Mouse (Mus musculus) right cerebral cortex, adult 18-20 months (tissue): Measurements from ENCODE around the gene Wdfy3.

Experiments
- DNase-seq: peaks from one replicate; pipeline ENCODE4 v3.0.0; 2022; ENCODE audit warnings: mixed read lengths

The Wdfy3 gene

GRCm38 (mm10) chr5:102054511-102055093 lies 15.1 kb downstream of the Wdfy3 start:
- no peak for DNase-seq

DNA sequence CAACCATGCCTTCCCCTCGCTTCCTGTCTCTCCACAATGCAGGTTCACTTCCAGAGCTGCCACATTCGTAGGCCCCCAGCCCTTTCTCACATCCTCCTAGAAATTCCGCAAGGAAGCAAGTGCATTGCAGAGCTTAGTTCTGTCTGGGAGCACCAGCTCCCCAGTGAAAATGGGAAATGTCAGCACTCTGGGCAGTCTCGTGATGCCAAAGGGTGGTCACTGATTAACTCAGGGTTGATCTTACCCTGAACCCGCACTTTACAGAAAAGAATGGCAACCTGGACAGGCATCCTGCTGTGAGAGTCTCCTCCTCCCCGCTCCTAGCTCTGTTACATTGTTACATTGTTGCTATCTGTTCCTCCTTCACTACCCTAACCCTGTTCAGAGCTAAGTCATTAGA lies 16.8 kb downstream of the Wdfy3 start:
- DNase-seq, result no peak

DNA sequence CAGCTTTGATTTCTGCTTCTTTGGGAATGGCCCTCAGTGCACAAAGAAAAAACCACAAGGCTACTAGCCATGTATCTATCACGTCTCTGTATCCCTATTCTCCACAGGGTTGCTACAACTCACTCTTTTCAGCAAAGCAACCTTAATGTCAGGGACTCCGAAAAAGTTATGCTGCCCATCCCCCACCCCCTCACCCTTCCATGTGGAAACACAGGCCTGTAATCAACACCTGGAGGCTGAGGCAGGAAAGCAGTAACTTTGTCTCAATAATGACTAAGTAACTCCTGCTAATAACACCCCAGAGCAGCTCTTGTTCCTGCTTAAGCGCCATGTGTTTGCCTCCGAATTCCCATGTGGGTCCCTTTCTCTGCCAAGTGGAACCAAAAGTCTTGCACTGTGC lies 17.3 kb downstream of the Wdfy3 start:
- DNase-seq, result no peak

DNA sequence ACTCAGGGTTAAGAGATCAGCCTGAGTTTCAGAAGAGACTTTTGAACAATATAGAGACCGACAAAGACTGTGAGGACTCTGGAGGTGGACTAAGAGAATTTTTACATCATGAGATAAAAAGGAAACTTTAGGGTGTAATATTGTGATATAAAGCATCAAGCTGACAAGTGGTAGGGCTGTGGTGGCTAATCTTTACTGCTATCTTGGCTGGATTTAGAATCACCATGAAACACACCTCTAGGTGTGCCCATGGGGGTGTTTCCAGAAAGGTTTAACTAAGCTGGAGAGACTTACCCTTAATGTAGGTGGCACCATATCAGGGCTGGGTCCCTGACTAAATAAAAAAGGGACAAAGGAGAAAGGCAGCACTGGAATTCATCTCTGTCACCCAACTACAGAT lies 19.0 kb downstream of the Wdfy3 start:
- no peak for DNase-seq

DNA sequence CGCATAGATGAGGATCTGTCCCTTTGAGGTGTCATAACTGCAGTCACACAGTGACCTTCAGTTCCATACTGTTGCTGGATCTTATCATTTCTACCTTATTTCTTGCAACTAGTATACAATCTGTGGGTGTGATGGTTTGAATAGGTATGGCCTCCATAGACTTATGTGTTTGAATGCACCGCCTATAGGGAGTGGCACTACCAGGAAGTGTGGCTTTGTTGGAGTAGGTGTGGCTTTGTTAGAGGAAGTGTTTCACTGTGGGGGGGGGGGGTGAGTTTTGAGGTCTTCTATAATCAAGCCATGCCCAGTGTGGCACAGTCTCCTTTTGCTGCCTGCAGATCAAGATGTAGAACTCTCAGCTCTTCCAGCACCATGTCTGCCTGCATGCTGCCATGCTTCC lies 21.3 kb downstream of the Wdfy3 start:
- no peak for DNase-seq

GRCm38 (mm10) chr5:102046617-102047116 lies 23.1 kb downstream of the Wdfy3 start:
- DNase-seq, result peak; percentile 23

GRCm38 (mm10) chr5:102045636-102046616 lies 23.8 kb downstream of the Wdfy3 start:
- DNase-seq, result no peak

- no peak for DNase-seq
Observed at GRCm38 (mm10) chr5:102045177-102045576, 24.5 kb downstream of the Wdfy3 start.

DNA sequence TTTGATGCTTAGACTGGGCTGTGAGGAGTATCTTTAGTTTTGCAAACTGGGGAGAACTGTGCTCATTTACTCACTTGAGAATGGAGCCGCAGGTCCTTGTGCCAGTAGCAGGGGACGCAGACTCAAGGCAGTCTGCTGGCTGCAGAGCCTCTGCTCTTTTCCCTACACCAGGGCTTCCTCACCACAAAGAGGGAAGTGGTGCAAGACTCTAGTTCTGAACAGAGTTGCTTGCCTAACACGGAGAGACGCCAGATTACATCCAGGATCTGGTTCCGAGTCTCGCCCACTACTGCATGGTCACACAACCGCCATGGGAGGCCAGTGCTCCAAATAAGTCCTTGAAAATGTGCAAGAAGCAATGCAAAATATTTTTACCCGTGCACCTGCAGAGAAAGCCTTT lies 36.4 kb downstream of the Wdfy3 start:
- no peak for DNase-seq

DNA sequence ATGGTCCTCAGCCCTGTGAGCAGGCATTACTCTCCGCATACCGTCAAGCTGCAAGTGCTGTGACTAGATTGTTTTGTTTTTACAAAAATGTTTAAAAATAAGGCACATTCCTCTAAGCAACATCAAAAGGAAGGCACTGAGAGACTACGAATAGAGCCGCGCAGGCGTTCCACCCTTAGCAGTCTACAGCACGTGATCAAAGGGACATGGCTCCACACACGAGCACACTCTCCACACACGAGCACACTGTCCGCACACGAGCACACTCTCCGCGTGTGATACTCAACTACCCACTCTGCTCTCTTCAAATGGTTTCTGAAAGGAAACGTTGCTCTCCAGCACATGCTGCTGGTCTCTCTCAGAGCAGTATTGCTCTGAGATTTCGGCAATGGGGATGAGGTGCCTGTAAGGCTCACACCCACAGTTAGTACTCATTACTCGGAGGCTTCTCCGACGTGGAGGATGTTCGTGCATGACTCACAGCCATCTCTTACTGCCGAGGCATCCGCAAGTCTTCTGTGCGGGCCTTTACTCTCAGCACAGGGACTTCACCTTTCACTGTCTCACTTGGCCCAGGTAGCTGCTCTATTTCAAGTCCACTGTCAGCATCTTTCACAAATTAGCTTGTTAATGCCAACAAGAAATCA lies 37.0 kb downstream of the Wdfy3 start:
- DNase-seq, result peak; percentile 69

DNA sequence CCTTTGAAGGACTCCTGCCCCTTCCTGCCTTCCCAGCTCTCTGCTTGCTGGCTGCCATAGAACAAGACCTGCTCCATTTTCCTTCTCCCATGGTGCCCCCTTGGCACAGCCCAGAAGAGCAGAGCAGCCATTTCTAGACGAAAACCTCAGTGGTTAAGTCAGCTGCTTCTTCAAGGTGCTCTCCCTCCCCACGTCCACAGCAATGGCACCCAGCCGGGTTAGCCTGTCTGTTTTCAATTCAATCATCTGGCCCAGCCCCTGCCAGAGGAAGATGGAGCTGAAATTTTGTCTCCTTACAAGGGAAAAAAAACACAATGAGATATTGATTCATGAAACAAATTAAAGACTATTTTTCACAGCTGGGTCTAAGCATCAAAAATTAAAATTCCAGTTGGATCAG lies 37.5 kb downstream of the Wdfy3 start:
- no peak for DNase-seq

GRCm38 (mm10) chr5:102023376-102023775 lies 46.3 kb downstream of the Wdfy3 start:
- DNase-seq, result no peak

DNA sequence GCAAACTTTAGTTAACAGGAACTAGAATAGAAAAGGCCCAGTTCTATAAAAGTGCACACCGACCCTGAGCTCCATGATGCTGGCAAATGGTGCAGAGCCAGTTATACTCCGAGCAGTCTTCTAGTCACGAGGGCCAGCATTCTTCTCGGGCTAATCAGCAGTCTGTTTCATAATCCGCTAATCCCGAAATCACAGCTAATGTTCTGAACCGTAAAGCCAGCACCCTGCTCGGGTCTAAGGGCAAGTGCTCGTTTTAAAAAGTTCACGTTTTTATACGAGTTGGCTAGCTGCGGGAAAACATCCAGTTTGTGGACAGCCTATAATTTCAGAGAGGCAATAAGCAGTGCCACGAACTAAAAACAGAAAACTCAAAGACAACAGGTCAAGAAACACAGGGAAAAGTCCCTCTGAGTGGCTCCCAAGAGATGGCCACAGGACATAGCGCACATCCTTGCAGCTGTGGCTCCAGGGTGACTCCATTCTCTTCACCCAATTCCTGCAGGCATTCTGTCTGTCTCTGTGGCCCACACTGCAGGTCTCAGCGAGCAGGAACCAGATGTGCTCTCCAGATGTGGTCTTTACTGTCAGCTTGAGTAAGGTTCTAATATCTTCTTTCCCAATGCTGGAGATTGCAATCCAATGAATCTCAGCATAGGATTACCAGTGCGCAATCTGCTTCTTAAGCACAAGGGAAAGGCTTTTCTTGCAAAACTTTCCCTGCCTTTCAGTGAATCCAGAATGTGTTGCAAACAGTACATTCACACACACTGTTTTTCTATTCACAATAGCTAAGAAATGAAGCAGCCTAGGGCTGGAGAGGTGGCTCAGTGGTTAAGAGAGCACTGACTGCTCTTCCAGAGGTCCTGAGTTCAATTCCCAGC lies 47.5 kb downstream of the Wdfy3 start:
- DNase-seq, result no peak

GRCm38 (mm10) chr5:102014235-102014634 lies 55.5 kb downstream of the Wdfy3 start:
- DNase-seq, result peak; percentile 17

DNA sequence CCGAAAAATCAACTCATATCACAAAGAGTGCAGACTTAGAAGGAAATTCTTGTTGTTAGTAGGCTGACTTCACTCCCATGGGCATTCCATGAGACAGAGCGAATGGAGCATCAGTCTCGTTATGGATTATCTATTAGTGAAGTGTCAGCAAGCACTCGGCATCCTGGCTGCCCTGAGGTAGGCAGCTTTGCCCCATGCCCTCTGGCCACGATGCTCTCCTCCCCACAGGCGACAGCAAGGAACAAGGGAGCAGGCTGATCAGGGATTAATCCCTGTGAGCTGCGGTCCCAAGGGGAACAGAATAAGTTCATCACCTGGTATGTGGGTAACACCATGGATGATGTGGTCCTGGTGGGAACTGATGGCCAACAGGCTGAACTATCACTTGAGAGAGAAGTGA lies 55.9 kb downstream of the Wdfy3 start:
- DNase-seq, result no peak

GRCm38 (mm10) chr5:102010961-102011360 lies 58.8 kb downstream of the Wdfy3 start:
- no peak for DNase-seq

GRCm38 (mm10) chr5:102009606-102010005 lies 60.1 kb downstream of the Wdfy3 start:
- DNase-seq, result no peak

GRCm38 (mm10) chr5:102008712-102009111 lies 61.0 kb downstream of the Wdfy3 start:
- no peak for DNase-seq

DNA sequence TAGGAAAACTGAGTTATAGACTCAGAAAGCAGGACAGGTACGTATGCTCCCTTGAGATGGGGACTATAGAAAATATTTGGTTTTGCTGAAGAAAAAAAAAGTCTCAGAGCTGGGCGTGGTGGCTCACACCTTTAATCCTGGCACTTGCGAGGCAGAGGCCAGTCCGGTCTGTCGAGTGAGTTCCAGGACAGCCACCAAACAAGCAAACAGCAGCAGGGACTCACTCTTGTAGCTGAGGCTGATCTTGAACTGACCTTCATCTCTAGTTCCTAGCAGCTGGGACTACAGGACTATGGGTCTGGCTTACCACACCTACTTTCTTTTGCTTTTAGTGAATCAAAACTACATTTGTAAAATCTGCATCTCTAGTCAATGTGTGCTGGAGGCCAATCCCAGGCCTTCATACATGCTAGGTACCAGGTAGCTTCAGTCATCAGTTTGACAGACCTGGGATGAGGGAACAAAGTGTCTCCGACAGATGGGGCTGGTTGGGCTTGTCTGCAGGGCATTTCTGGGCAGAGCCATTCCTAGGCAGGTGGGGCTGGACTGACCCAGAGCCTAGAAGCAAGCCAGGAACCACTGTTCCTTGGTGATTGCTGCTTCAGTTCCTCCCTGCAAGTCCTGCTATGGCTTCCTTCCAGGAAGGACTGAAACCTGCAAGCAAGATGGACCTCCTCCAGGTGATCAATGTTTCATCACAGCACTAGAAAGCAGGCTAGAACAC lies 63.3 kb downstream of the Wdfy3 start:
- DNase-seq, result no peak

GRCm38 (mm10) chr5:102003371-102003770 lies 66.3 kb downstream of the Wdfy3 start:
- no peak for DNase-seq

DNA sequence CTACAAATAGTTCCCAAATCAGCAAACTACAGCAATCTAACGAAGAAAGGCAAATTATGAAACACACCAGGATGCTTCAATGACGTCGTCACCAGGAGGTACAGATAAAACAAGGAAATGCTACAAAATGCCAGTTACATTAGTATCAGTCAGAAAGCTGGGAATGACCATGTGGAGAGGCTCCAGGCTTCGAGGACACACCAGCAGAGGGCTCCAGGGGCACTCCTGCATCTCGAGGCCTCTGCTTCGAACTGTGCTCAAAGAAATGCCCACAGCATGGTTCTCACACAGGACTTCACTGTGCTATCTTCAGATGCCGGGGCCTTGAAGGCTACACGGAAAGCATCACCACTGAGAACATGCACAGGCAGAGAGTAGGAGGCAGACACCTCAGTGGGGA lies 68.7 kb downstream of the Wdfy3 start:
- DNase-seq, result peak; percentile 23

DNA sequence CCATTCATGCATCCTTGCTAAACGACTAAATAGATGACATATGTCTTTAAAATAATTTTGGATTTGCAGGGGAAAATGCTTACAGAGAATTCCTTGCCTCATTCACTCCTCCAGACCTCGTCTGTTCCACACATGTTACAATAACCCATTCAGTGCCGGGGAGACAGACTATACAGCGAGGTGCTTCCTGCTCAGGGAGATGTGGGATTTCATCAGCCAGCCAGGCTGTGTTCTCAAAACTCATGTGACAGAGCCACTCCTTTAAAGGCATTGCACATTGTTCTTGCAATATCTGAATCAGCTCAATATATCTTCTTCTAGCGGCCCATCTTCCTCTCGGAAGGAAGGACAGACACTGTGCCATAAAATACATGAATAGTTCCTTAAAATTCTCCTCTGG lies 70.8 kb downstream of the Wdfy3 start:
- no peak for DNase-seq
